Mouse (Mus musculus) embryo, embryonic 11.5 days (tissue): ENCODE data around the gene Myrf.

Source experiments
- DNase-seq: peaks from one replicate; pipeline ENCODE4 v3.0.0-alpha.2; 2012; ENCODE audit warnings: low read depth, low spot score

Gene Myrf

DNA sequence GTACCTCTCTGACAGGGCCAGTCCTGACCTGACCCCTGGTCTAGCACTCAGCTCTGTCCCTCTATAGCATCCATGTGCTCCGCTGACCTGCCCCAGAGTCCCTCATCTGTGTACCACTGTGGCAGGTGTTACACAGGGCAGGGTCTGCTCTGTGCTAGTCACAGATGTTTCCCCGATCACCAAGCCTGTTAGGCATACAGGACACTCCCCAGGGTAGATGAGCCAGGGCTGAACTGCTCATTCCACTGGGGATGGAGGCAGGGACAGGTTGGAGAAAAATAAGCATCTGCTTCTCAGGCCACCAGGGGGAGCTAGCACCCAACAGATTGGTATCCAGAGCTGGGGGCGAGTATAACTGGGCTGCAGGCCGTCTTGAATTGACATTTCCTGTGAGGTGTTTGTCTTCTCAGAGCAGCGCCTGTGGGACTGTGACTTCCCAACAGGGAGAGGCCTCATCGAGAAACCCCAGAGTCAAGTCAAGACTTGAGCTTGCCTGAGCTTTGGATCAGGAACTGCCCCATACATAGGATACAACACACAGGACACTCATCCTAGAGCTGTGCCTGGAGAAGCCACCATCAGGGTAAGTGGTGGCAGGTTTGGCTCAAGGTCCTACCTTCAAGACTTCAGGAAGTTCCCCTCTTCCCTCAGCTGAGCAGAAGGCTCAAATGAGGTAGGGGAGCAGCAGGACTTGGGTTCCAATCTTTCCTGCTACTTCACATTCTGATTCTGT lies 17.9 kb upstream of the Myrf start:
- DNase-seq: peak; percentile 75

DNA sequence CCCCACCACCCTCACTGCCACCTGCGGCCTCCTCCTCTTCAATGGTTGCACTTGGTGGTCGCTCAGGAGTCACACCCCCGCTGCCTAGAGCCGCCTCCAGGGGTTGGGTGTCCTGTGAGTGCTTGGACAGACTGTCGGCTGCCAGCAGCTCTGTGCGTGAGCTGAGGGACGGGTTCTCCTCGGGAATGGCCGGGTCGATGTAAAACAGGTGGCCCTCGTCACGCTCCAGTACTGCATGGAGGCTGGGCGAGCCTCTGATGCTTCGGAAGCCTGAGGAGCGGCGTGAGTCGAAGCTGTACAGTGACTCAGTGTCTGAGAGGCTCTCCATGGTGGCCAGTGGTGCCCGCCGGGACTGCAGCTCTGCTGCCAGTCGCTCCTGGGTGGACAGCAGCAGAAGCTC lies 7.6 kb upstream of the Myrf start:
- no peak for DNase-seq

DNA sequence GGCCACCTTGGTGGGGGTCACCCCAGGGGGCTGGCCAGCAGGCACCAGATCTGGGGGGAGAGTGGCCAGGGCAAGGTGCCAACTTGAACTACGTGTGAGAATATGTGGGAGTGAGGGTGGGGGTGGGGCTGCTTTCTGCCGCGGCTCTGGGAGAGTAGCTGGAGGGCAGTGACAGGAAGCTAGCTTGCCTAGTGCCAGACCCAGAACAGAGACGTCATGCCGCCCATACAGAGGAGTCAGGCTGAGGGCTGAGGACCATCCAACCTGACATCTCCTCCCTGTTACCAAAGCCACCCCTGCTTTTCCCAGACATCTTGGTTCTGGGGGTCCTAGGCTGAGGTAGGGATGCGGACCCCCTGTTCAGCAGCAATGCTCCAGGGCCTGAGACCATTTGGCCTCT lies 6.6 kb upstream of the Myrf start:
- no peak for DNase-seq

DNA sequence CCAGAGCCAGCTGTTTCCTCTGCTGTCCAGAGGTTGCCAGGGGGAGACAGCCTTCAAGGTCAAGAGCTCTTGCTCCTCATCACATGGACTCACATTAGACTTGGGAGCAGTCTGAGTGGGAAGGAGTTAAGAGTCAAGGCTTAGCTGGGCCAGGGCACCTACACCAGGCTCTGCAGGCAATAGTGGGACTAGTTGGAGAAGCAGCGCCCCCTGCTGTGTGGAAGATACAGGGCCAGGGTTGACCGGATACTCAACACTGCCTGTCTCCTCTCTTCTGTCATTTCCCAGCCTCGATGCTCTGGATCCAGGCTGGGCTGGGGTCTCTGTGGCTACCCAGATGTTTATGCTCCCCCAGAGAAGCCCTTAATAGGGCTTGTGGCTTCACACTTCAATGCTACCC lies 3.6 kb upstream of the Myrf start:
- DNase-seq: peak; percentile 27

DNA sequence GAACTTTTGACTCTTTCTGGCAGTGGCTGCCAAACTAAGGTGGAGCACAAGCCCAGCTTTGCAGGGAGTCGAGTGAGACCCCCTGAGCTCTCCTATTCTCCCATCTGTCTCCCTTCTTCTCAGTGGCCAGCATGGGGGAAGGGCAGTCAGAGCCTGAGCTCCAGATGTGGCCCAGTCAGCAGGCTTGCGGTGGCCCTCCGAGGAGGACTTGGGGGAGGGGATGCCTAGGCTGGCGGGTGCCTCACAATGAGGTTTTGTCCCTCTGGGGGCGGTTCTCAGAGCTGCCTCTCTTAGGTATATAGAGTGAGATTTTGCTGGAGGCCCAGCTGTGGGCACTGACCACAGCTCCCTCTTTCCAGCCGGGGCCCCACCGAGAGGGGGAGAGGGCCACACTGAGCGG lies 2.4 kb upstream of the Myrf start:
- no peak for DNase-seq

DNA sequence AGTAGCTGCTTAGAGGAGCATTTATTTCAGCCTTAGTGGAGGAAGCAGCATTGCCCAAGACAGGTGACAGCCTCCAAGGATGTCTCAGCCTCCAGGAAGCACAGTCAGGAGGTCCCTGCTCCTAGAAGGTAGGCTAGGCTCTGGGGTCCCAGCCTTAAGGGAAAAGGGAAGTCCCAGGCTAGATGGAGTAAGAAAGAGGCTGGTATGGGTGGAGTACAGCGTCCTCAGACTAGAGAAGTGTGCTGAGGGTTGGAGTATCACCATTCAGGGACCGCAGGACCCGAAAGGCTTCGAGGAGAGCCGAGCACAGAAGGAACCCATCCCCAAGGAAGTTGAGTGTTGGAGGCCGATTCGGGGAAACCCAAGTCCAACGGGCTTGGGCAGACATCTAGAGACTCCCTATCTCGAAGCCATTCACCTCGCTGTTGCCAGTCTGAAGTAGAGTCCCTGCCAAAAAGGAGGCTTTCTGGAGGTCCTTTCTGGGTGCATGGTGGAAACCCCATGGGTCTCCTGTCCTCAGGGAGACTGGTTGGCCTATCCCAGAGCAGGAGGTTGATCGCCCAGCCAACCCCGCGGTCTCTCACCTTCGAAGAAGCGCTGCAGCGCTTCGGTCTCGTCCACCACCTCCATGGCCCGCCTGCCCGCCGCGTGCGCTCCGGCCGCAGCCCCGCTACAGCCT lies 434 bp downstream of the Myrf start:
- no peak for DNase-seq

DNA sequence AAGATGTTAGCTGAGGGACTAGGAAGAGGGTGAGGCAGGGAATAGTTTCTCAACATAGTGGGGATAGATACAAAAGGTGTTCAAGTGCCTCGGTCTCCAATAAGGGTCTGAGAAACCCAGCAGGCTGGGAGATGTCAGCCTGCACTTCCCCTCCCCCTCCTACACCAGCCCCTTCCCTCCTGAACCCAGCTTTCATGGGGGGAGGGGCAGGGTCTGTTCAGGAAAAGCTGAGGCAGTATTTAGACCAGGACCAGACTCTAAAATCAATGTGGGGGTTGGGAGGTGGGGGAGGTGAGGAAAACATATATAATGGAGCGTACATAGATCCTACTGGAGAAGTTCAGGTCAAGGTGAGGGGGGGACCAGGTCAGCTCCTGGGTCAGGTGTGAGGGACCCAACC lies 1.1 kb downstream of the Myrf start:
- DNase-seq: no peak

DNA sequence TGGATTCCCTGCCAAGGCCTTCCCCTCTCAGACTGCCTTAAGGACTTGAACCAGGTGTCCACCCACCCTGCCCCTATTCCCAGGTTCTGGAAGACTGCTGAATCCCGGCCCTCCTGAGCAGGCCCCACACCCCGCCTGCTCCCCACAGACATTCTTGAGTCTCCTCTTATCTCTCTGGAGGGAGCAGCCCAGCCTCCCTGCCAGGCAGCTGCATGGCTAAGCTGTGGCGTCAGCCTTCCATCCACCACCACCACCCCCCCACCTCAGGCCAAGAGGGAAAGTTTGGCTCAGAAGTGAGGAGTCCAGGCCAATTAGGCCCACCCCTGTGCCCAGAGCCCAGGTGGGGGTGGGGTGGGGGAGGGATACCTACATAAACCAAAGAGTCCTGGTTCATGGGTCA lies 2.1 kb downstream of the Myrf start:
- DNase-seq: no peak

DNA sequence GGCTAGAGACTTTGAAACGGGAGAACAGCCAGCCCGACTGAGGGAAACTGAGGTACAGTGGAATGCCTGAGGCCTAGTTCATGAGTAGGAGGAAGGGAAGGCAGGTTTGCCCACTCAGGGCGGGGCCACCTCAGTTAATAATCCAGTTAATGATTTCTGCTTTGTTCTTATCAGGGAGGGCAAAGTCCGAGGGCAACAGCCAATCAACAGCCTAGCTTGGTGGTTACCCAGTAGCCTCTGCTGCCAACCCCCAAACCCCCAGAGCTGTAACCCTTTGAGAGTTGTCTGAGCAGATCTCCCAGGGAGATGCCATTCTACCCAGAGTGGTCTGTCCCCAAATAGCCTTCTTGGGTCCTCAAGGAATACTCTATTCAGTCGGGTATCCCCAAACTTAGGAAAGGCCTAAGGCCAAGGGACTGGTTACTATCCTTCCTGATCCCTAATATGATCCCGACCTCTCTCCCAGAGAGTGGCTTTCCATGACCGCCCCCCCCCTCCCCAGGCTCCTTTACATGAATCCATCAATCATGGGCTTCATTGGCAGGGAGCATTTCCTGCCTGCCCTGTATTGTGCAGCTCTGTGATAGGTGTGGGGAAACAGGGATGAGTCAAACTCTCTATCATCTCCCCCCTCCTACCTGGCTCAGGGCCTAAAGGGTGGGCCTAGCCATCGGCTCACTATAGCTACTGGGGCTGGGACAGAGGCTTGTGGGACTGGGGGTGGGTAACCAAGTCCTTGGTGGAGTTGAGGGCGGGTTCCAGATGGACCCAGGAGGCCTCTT lies 4.6 kb downstream of the Myrf start:
- no peak for DNase-seq

DNA sequence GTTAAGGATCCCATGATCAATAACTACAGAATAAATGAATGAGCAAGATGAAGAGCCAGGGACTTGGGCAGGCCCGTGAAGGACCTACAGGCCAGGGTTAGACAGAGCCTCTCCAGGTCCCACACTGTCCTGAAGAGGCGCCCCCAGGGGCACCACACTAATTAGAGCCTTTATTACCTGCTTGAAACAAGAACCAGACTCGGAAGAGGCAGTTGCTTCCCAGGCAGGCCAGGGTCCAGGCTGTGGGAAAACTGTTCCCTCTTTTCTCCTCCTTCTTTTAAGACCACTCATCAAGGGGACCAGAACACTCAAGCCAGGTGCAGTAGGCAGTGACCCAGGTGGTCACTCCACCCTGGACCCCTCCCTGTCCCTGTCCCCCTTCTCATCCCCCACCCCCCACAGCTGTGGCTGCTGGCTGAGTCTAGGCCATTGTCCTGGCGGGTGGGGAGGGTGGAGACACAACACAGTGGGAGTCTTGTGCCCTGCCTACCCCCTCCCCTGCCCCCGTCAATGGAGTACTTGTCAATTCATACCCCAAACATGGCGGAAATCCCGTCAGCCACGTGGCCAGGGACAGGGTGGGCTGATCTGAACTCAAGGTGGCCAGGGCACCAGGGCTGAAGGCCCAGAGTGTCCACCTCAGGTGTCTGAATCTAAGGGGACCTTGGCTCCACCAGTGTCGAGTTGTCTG lies 8.1 kb downstream of the Myrf start:
- no peak for DNase-seq

DNA sequence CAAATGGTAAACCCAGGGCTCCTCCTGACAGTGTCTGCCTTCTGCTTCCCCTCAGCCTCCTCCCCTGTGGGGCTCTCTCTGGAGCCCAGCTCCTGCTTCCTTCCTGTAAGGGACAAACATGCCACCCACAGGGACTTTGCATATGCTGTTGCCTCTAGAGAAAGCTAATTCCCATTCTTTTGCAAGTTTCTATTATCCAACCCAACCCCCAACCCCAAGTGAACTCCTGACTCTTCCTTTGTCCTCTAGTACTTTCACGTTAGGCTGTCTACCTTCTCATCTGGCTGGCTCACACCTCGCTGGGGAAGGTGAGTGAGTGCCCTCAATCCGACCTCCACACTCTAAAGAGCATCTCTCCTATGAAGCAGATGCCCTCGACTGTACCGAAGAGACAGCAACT lies 8.7 kb downstream of the Myrf start:
- DNase-seq: no peak

DNA sequence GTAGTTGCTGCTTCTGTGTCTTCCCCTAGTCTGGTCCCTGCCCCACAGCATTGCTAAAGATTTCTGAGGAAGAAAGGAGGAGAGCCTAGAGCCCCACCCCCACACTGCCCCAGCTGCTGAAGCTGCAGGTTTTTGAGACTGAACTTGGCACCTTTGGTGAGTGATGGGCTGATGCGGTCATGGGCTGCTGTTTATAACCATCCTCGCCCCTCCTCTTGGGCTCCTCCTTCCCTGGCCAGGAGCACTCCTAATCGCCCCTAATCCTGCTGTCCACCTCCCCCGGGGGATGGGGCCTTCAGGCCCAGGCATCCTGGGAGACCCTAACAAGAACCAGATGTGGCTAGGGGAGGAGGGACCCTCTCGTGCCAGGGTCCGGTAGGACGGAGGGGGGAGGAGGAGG lies 9.5 kb downstream of the Myrf start:
- peak; percentile 41 for DNase-seq

DNA sequence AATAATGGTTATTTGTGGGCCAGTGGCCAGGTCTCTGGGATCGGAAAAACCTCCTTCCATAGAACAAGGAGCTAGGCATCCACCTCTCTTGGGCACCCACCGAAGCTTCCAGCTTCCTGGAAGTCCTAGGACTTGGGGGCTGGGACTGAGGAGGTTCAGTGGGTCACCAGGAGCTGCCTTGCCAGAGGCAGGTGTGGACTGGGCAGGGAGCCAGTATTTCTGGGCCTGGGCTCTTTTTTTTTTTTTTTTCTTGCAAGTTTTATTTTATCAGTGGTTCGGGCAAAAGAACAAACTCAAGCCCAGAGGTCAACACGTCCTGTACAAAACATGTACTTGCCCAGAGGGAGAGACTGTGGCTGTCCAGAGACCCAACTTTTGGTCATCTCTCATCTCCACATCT lies 14.8 kb downstream of the Myrf start:
- DNase-seq: no peak

DNA sequence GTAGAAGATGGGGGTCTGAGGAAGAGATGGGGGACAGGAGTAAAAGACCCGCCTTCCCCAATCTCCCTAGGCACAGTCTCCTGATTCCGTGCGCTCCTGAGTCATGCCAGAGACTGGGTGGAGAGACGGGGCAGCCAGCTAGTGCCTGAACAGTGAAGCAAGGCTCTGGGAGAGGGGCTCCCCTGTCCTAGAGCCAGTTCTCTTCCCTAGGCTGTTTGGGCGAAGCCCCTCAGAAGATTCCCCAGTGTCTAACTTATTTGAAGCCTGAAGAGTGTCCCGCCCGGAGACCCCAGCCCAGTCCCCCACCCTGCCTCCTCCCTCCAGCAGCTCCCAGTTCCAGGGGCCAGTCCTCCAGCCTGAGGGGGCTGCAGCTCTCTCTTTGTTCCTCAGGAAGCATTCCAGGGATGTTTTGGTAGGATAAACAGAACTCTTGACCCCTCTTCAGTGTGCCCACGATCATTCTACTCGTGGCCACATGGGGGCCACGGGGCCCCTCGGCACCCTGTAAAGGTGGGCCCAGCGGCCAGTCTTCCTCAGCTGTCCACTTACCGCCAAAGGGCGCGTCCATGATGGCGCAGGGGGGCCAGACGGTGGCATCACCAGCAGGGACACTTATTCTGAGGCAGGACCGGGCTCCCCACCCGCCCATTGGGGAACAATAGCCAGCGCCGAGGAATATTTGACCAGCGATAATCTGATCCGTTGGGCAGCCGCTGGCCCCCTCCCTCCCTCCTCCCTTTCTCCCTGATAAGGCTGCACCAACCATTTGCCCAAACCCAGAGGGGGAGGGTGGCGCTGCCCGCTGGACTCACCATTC lies 15.7 kb downstream of the Myrf start:
- DNase-seq: no peak

DNA sequence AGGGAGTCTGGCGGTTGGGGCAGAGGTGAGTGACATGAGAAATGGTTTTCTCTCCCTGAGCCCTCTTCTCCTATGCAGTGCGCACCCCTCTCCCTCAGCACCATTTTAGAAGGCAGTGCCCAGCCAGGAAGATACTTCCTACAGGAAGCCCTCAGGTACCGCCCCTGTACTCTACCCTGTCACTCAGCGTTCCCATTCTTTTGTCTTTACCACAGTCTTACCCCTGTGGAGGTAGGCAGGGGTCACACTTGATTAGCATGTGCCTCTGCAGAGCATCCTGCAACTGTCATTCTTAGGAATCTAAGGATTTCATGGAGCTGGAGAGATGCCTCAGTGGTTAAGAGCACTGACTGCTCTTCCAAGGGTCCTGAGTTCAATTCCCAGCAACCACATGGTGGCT lies 17.0 kb downstream of the Myrf start:
- no peak for DNase-seq

DNA sequence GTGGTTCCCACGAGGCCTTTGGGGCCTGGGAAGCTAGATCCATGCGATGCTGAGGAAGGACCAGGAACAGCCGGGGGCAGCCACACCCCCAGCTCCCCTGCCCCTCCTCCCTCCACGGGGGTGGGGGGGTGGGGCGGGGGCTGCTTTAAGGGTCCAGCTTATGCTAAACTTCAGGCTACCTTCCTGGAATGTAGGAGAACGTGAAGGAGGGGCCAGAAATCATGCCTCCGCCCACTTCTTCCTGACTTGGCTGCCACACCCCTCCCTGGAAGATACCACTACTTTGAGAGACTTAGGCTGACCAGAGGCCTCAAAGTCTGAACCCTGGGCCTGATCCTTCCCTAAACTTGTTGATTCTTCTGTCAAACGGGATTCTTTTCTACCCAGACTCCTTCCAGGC lies 17.9 kb downstream of the Myrf start:
- DNase-seq: no peak

DNA sequence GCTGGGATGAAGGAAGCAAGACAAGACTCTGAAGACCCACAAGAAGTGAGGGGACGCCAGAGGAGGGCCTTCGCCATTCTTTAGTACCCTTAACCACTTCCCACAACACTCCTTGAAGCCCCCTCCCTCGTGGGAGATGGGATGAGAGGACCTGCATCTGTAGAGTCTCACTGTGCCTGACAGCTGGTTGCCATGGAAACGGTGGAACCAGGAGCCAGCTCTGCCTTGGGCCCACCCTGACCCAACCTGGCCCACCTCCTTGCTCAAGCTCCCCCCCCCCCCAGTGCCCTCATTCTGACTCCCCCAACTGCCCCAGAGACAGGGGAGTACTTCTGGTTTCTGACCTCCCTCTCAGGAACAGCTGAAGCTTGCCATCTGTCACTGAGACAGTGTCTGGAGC lies 19.0 kb downstream of the Myrf start:
- DNase-seq: no peak

DNA sequence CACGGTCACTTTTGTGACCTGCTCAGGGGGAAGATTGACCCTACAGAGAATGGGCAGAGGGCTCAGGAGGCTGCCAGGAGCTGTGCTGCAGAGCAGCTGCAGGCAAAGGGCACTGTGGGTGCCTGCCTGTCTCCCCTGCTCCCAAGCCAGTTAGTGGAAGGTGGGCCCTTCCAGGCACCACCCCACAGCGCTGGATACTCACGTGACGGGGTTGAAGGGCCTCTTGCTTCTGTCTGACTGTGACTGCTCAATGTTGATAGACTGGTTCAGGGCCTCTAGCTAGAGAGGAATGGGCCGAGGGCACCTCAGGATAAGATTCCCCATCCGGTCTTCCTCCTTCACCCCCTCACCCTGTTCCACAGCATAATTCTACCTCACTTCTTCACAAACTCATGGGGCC lies 21.0 kb downstream of the Myrf start:
- DNase-seq: no peak

DNA sequence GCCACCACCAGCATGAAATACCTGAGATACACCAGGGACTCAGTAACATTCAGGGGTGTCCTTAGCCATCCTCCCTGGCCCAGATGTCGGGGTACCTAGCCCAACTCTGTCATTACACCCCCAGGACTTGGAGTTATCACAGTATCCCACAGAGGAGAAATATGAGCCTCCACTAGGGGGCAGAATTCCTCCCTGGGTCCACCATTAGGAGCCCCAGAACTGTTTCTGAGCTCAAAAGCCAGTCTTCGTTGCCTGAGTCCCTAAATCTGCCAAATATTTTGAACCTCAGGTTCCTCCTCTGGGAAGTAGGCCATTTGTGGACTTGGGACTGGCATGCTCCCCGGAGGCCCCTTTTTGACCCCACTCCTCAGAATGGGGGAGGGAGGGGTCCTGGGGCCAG lies 21.4 kb downstream of the Myrf start:
- DNase-seq: no peak

DNA sequence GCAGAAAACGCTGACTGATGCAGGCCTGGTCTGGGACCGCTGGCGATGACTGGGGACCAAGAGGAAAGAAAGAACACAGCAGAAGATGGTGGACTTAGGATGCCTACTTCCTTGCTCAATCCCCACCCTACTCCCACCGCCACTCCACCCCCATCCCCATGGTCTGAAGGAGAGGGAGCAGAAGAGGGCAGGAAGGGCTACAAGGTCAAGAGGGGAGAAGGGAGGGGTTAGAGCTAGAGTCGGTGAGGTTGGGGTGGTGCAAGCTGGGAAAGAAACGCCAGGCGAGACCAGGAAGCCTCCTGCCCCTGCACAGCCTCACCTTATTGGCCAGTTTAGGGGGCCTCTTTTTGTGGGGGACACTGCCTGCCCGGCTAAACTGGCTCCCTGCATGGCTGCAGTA lies 24.4 kb downstream of the Myrf start:
- DNase-seq: no peak

DNA sequence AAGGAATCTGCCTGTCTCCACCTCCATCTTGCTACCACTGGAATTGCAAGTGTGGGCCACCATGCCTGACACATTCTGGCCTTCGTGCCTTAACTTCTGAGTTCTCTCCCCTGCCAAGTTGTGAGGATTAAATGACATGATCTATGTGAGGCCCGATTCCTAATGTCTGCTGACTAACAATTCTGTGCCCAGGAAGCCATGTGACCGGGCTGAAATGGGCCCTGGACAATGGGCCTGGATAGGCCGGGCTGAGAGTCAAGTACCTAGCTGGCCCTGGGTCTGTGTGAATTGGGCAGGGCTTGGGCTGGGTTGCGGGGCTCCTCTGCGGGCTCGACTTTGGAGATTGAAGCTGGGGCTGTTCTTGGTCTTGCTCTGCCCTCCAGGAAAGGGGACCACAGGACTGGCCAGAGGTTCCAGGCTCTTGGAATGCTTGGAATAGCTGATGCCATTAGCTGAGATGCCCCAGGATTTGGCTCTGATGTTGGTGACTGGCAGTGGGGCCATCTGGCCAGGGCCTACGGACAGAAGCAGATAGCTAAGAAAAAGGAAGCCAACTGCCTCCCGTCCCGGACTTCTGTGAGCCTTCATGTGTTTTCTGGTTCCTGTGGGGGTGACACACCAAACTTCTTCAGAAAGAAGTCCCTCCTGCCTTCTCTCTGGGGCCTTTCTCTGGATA lies 26.6 kb downstream of the Myrf start:
- DNase-seq: no peak
